Mouse (Mus musculus) c-Kit-positive CD71-positive TER-119-positive erythroid progenitor cells, embryonic 14.5 days (primary cell): Measurements from ENCODE around the gene Itprip.
A peak's percentile ranks its signal among the peaks of the same experiment; 100 is the strongest.

Experiments
- DNase-seq: peaks from one replicate; pipeline ENCODE4 v3.0.0-alpha.2; 2013; ENCODE audit warnings: low spot score

The Itprip gene

GRCm38 (mm10) chr19:47885191-47885743 lies 33.8 kb downstream of the Itprip start:
- no peak for DNase-seq

- no peak for DNase-seq
Measured at GRCm38 (mm10) chr19:47884296-47885085, 34.6 kb downstream of the Itprip start.

- no peak for DNase-seq
Measured at GRCm38 (mm10) chr19:47882882-47883254, 36.2 kb downstream of the Itprip start.

GRCm38 (mm10) chr19:47882151-47882881 lies 36.8 kb downstream of the Itprip start:
- peak; percentile 85 for DNase-seq

DNA sequence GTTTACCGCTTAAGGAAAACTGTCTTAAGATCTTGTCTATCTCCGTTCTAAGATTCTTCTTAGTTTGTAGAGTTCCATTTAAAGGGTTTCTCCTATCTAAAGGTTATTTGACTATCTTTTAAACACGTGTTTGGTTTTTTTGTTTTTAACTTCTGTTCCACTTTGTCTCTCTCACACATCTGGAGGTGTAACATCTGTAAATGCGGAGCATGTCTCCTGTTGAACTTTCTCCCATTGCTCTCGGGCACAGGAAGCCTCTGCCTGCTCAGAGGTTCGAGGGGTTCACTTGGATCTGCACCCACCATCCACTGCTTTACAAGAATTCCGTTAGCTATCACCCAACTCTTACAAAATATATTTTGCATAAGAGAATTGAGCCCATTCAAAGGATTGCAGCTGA lies 37.6 kb downstream of the Itprip start:
- DNase-seq = no peak

DNA sequence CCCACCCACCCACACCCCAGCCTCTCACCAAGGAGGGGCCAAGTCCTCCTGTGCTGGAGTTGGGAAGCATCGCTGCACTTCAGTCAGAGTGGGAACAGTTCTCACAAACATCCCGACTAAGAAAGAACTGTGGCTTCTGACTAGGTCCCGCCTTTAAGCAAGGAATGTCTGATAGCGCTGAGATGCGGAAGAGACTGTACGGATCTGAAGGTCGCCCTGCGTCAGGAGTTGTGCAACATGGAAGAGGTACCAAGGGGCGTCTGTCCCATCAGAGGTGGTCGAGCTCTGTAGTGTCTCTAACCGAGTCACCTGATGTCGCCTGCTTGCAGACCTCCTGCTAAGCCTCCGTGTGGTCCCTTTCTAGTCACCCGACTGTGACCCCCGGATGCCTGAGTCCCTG lies 42.8 kb downstream of the Itprip start:
- DNase-seq = no peak

- no peak for DNase-seq
Measured at GRCm38 (mm10) chr19:47871515-47871914, 47.6 kb downstream of the Itprip start.

DNA sequence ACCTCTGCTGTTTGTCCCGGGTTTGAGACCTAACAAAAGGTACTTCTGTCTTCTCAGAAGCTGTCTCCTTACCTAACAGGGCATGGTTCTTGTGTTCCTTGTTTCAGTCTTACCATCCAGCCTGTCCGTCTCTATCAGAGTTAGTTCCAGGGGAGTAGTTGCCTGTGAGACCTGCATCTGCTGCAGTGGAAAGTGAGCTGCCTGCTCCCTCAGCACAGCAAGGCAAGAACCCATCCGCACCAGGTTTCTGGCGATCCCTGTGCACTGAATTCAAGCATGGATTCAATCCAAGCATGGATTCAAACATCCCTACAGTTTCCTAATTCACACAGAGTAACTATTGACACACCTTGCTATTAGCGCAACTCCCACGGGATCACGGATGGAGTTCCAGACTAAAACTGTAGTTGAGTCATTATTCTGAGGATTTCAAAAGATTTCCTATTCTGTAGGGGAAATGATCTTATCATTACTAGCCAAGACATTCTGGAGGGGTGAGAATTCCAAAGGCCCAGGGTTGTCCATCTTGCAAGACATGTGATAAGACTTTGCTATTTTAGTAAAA lies 48.9 kb downstream of the Itprip start:
- no peak for DNase-seq

DNA sequence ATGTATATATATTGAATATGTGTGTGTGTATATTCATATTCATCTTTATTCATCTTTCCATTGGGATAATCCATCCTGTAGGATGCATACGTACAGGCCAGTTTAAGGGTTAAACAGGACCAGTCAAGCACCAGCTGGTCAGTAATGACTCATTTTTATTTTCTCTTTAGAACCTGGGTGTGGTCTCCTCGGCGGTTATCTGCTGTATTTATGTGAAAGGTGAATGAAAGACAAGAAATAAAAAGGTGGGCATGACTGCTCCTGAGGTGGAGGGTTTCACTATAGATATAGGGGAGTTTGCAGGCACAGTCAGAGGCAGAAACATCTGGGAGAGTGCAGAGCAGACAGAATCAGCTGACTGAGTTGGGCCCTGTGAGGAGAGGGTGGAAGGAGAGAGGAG lies 49.6 kb downstream of the Itprip start:
- DNase-seq = no peak

GRCm38 (mm10) chr19:47868951-47869350 lies 50.1 kb downstream of the Itprip start:
- no peak for DNase-seq

DNA sequence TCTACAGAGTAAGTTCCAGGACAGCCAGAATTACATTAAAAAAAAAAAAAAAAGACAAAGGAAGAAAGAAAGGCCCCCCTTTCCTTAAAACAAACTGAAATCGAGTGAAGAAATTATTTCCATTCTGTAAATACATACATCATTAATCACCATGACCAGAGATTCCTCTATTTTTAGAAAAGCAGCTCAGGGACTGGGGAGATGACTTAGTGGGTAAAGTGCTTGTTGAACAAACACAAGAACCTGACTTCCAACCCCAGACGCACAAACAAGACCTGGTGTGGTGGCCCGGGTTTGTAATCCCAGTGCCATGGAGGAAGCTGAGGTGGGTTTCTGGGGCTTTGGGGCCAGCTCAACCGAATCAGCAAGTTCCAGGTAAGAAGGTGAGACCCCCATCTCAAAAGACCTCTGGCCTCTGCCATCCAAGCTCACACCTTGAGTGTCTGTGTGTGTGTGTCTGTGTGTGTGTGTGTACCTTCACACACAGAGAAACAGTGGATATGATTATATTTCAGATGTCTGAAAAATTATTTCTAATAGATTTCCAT lies 51.4 kb downstream of the Itprip start:
- DNase-seq = no peak

DNA sequence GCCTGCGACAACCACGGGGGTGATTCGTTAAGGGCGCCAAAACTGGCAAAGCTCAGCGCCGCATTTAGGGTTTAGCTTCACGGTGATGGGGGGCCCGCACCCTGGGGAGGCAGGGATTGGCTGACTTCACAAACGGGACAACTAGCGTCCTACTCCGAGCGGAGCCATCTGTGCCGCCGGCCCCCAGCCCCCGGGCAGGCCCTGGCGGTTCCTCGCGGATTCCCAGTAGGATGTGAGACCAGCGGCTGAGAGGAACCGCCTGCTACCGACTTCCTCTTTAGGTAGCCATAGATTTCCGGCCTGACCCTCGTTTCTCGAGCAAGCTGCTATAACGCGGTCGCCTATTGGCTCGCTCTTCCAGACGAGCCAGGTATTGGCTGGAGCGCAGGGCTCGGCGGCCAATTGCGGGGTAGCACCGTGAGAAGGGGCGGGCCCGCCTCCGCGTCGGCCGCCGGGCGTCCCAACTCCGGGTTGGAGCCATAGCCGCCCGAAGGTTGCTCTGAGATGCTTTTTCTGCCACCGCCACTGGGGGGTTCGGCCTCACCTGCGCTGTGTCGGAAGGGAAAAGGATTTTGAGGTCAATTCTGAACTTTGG lies 53.6 kb downstream of the Itprip start, which contains the start of gene Gsto2:
Gene Gsto2 (plus strand): TSS at position 182 of the 595 bp plus-strand sequence.
- peak; percentile 92 for DNase-seq

GRCm38 (mm10) chr19:47864721-47865120 lies 54.4 kb downstream of the Itprip start:
- DNase-seq = no peak

DNA sequence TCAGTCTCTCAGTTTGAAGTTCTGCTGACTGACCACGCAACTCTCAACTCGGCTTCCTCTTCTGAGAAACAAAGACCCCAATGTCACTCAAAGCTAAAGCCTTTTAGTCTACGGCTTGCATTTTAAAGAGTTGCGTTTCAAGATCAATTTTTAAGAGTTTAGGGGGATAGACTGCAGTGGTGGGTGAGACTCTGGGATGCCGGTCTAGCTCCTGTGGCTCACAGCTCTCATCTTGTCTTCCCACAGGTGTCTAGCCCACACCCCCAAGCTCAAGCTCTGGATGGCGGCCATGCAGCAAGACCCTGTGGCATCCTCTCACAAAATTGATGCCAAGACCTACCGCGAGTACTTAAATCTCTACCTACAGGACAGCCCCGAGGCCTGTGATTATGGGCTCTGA lies 55.0 kb downstream of the Itprip start:
- DNase-seq = no peak

DNA sequence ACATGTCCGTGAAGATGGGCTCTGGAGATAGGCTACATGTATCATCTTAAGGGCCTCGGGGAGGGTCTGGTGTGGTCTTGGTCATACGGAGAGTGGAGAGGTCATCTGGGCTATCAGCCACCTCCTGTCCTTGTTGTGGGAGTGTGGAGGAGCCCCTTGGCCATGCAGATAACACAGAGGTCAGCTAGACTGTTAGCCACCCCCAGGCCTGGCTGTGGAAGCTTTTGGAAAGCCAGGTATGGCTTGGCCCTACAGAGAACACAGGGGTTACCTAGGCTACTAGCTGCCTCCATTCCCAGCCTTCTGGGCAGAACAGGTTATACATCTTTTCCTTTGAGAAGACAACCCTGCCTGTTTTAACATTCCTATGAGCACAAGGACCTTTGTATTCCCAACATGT lies 56.5 kb downstream of the Itprip start:
- no peak for DNase-seq

GRCm38 (mm10) chr19:47859180-47859579 lies 59.9 kb downstream of the Itprip start:
- no peak for DNase-seq

DNA sequence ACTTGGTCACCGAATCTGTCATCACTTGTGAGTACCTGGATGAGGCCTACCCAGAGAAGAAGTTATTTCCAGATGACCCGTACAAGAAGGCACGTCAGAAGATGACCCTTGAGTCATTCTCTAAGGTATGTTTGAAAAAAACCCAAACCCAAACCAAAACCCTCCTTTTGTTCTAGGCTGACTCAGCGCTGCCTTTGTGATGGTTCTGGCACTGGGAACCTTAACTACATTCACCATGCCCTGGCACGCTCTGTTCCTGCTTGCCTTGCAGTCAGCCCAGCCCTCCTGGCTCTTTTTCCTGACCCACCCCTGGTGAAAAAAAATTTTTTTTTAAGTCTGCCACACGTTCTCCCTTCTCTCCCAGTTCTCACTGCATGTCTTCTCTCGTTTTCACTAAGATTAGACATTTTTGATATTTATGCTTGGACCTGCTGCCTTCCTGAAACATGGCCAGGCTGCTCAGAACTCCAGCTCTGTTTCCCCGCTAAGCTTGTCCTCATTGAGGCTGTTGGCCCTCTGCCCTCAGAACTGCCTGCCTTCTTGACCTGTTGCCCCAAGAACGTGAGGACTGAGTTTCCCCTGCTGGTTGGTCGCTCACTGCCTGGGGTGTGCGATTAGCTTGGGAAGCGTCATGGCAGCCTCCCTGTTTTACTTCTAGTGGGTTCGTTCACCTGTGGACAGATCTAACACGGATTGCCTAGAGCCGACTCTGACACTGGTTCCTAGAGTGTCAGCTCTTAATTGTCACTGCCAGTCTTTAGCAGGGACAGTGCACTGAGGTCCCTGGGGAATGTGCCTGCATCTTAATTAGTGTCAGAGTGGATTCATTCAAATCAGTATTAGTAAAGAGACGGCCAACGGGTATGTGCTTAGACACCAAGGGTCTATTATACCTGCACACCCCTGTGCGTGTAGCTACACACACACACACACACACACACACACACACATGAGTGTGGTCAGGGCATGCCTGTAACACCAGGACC lies 60.8 kb downstream of the Itprip start:
- DNase-seq = no peak

DNA sequence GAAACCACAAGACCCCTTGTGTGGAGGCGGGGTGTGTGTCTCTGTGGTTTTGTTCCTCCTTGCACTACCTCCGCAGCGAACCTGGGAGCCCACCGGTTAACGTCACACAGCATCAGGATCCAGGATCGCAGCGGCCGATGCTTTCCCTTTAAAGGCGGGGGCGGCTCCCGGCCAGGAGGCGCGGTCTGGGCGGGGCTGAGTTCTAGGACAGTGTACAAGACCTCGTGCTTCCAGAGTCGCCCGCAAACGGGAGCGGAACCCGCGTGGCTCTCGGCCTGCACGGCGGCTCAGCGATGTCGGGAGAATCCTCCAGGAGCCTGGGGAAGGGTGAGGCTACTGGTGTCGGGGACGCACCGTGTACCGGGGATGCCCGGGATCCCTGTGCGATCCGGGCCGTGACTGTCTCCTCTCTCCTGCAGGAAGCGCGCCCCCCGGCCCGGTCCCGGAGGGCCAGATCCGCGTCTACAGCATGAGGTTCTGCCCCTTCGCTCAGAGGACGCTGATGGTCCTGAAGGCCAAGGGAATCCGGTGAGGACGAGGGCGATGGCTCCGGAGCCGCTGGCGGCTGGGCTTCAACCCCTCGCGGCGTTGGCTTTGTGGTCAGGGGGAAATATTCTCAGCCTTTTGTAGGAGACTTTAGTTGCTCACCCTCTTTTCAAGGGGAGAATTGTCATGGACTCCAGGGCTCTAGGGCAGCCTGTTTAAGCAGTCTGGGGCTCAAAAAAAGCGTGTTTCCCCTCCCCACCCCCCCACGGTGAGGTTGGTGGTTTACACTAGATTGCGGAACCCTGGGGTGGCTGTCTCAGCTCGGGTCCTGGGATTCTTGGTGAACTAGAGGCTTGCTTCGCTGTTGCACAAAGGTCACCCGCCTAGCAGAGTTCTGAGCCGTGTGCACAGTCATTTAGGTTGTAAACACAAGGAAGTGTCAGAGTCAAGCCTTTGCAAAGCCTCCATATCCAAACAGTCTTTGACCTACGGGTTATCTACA lies 64.0 kb downstream of the Itprip start, which contains the start of gene Gsto1:
Gene Gsto1 (plus strand): TSS at position 175 of the 988 bp plus-strand sequence.
- peak; percentile 62 for DNase-seq
